Mouse (Mus musculus) heart, embryonic 16.5 days (tissue): Measurements from ENCODE around the gene R3hcc1l. TPM values are rescaled to one million over a fixed set of nuclear protein-coding genes. Genes with fewer than 3 reads are reported as not detected.

Experiments used
- ATAC-seq: fragments of 200-750 bp; cut with Nextera tagmentation; replicated peaks from 2 replicates; pipeline ENCODE4 v1.8.0; 2017; ENCODE audit warnings: moderate number of reproducible peaks; ENCODE audit not compliant: insufficient read depth, low FRiP score; ENCODE audit errors: extremely low read depth
- H3K27ac ChIP-seq: fragments of 300-500 bp; sonication (generic); 2 replicates; pipeline ENCODE4 v1.5.1; 2014; ENCODE audit warnings: mild to moderate bottlenecking, low read length, control low read depth, moderate library complexity
- H3K27me3 ChIP-seq: fragments of 300-500 bp; sonication (generic); 2 replicates; pipeline ENCODE4 v1.6.1; 2014; ENCODE audit warnings: low read length, mixed read lengths; ENCODE audit not compliant: control insufficient read depth, insufficient read depth
- H3K36me3 ChIP-seq: fragments of 300-500 bp; sonication (generic); 2 replicates; pipeline ENCODE4 v1.6.1; 2014; ENCODE audit not compliant: control insufficient read depth, insufficient read depth
- H3K4me1 ChIP-seq: fragments of 300-500 bp; sonication (generic); 2 replicates; pipeline ENCODE4 v1.6.1; 2014; ENCODE audit warnings: low read length, mixed read lengths; ENCODE audit not compliant: control insufficient read depth, insufficient read depth
- H3K4me2 ChIP-seq: fragments of 300-500 bp; sonication (generic); 2 replicates; pipeline ENCODE4 v1.6.1; 2014; ENCODE audit warnings: low read depth, mild to moderate bottlenecking, control low read depth, low read length
- H3K4me3 ChIP-seq: fragments of 300-500 bp; sonication (generic); 2 replicates; pipeline ENCODE4 v1.5.1; 2014; ENCODE audit warnings: mild to moderate bottlenecking, control low read depth, low read length
- H3K9ac ChIP-seq: fragments of 300-500 bp; sonication (generic); 2 replicates; pipeline ENCODE4 v1.6.1; 2014; ENCODE audit warnings: low read length, control low read depth
- H3K9me3 ChIP-seq: fragments of 300-500 bp; sonication (generic); replicated peaks from 2 replicates; pipeline ENCODE4 v1.6.1; 2016; ENCODE audit warnings: low read length; ENCODE audit not compliant: control insufficient read depth
- WGBS: fragments of 180-500 bp; shearing (Covaris S2); extraction: QIAGEN DNeasy Blood & Tissue Kit; methylation state at CpG from one replicate; pipeline ENCODE4 v1.1.7; 2014; 5-methylcytosine and 5-hydroxymethylcytosine counted together
- polyA plus RNA-seq: library from polyadenylated mRNA; unstranded; fragments of >200 nt; fragmentation: Nextera tagmentation; extraction: Ambion mirVana; gene quantifications from 2 replicates; pipeline ENCODE4 v1.2.1, GENCODE M21; 2015

The R3hcc1l gene
- polyA plus RNA-seq: 13.7 and 14.3 TPM in 2 replicates

- peaks cover 12% of the 10 kb centered on the region for H3K4me1 ChIP-seq
- peak within 1 kb of the TSS; percentile 93 for H3K4me3 ChIP-seq
- under 1% methylated on average over 59 of the region's 59 CpGs for WGBS
- peak within 1 kb of the TSS; percentile 87 for H3K27ac ChIP-seq
- no peaks in the 10 kb centered on the region for H3K36me3 ChIP-seq
- 0 out of 2 replicates have a peak, but pooled peaks cover 3% of the 10 kb centered on the region for H3K27me3 ChIP-seq
- peak within 1 kb of the TSS; percentile 86 for H3K9ac ChIP-seq
- peak; percentile 96 for ATAC-seq
- H3K4me2 ChIP-seq: peak within 1 kb of the TSS; percentile 93
- H3K9me3 ChIP-seq: no peaks in the 10 kb centered on the region
These were observed at the start of gene R3hcc1l for GRCm38 (mm10) chr19:42518620-42519310. TSS of gene R3hcc1l (plus strand) at chr19:42518759.

GRCm38 (mm10) chr19:42471571-42471970, 47.0 kb upstream of the R3hcc1l start:
- no peak overlapping the region for H3K4me3 ChIP-seq
- H3K4me1 ChIP-seq: no peaks in the 10 kb centered on the region
- H3K4me2 ChIP-seq: no peak overlapping the region
- WGBS: 85% methylated on average over 4 of the region's 4 CpGs
- no peaks in the 10 kb centered on the region for H3K9me3 ChIP-seq
- no peaks in the 10 kb centered on the region for H3K27me3 ChIP-seq
- H3K27ac ChIP-seq: no peak overlapping the region
- ATAC-seq: no peak
- H3K36me3 ChIP-seq: no peaks in the 10 kb centered on the region
- no peak overlapping the region for H3K9ac ChIP-seq

- H3K4me1 ChIP-seq: no peaks in the 10 kb centered on the region
- WGBS: 26% methylated on average over 11 of the region's 11 CpGs
These were observed 45.7 kb upstream of the R3hcc1l start for GRCm38 (mm10) chr19:42472831-42473230.

DNA sequence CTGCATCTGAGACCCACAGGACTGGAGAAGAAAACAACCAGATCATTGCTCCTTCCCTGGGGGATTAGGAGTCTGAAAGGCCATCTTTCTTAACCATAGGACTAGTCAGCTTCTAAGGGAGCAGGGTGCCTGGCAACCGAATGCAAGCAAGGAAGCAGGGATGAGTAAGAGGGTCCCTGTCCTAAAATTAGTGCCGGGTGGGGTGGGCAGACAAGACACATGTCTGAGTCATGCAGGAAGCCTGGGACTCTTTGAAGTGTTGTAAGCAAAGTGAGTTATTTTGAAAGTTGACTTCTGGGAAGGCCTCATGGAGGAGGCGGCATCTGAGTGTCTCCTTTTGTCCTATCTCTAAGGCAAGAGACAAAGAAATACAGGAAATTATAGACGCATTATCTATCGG, 40.8 kb upstream of the R3hcc1l start:
- 55% methylated on average over 5 of the region's 5 CpGs for WGBS
- Histone ChIP-seq H3K27ac (no peak overlapping the region), H3K9me3 (no peaks in the 10 kb centered on the region), H3K4me1 (no peaks in the 10 kb centered on the region), H3K36me3 (no peaks in the 10 kb centered on the region), H3K4me3 (no peak overlapping the region), H3K27me3 (no peaks in the 10 kb centered on the region), H3K9ac (no peak overlapping the region), H3K4me2 (no peak overlapping the region)
- ATAC-seq: no peak

More at GRCm38 (mm10) chr19:42472831-42473230, 45.7 kb upstream of the R3hcc1l start:
- ATAC-seq: no peak
- H3K4me3 ChIP-seq: no peak overlapping the region
- H3K9ac ChIP-seq: no peak overlapping the region
- no peak overlapping the region for H3K27ac ChIP-seq
- H3K27me3 ChIP-seq: no peaks in the 10 kb centered on the region
- H3K9me3 ChIP-seq: no peaks in the 10 kb centered on the region
- no peak overlapping the region for H3K4me2 ChIP-seq
- H3K36me3 ChIP-seq: no peaks in the 10 kb centered on the region

DNA sequence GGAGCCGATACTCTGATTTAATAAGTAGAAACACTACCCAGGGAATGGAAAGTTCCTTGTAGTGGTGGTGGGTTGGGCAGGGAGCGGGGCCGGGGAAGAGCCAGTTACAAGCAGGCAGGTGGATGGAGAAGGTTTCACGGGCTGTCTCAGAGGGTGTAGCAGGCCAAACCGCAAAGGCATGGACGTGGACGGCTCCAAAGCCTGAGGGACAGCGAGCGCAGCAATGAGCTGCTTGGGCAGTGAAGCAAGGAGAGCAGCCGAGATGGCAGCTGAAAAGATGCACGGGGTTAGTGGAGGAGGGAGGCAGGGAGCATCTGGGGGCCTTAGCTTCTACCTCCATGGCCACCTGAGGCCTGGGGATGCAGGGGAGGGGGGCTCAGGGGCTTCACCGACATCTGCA, 40.3 kb upstream of the R3hcc1l start:
- 0 out of 2 replicates have a peak, but pooled peaks cover 2% of the 10 kb centered on the region for H3K27me3 ChIP-seq

DNA sequence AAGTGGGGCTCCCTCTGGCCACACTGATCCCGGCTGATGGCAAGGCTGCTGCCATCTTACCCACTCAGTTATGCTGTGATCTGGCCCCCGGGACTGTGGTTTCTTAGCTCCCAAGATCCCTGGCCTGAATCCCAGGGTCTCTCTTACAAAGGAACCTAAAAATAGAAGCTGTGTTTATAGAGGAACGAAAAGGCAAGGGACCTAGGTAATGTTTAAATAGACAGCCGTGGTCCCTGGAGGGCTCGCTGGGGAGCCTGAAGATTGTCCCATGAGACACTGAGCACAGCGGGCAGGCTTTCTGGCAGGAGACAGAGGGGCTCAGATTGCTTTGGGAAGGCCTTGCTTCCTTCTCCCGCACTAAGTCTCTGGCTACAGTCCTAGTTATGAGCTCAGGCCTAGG, 33.1 kb upstream of the R3hcc1l start:
- ATAC-seq: 0 out of 2 replicates have a peak, but pooled peaks have one; percentile 18
- Histone ChIP-seq H3K4me1 (peaks cover 6% of the 10 kb centered on the region; the same call in 1 of the 2 replicates), H3K36me3 (no peaks in the 10 kb centered on the region), H3K27ac (no peak overlapping the region), H3K9ac (no peak overlapping the region), H3K4me3 (no peak overlapping the region), H3K9me3 (no peaks in the 10 kb centered on the region; the same call in 1 of the 2 replicates), H3K4me2 (no peak overlapping the region), H3K27me3 (0 out of 2 replicates have a peak, but pooled peaks cover 2% of the 10 kb centered on the region)
- 35% methylated on average over 7 of the region's 7 CpGs for WGBS

More for the DNA sequence above, 40.3 kb upstream of the R3hcc1l start:
- H3K27ac ChIP-seq: no peak overlapping the region
- H3K4me2 ChIP-seq: no peak overlapping the region
- no peak for ATAC-seq
- no peak overlapping the region for H3K9ac ChIP-seq
- no peaks in the 10 kb centered on the region for H3K36me3 ChIP-seq
- H3K9me3 ChIP-seq: no peaks in the 10 kb centered on the region
- no peak overlapping the region for H3K4me3 ChIP-seq
- no peaks in the 10 kb centered on the region for H3K4me1 ChIP-seq
- 55% methylated on average over 12 of the region's 12 CpGs for WGBS

- ATAC-seq: no peak
- Histone ChIP-seq H3K4me3 (no peak overlapping the region), H3K9me3 (no peaks in the 10 kb centered on the region; the same call in 1 of the 2 replicates), H3K4me2 (no peak overlapping the region), H3K36me3 (no peaks in the 10 kb centered on the region), H3K27me3 (0 out of 2 replicates have a peak, but pooled peaks cover 2% of the 10 kb centered on the region), H3K27ac (no peak overlapping the region), H3K9ac (no peak overlapping the region), H3K4me1 (peaks cover 6% of the 10 kb centered on the region; the same call in 1 of the 2 replicates)
- 75% methylated on average over 3 of the region's 3 CpGs for WGBS
These were observed 31.3 kb upstream of the R3hcc1l start for GRCm38 (mm10) chr19:42487261-42487660.

DNA sequence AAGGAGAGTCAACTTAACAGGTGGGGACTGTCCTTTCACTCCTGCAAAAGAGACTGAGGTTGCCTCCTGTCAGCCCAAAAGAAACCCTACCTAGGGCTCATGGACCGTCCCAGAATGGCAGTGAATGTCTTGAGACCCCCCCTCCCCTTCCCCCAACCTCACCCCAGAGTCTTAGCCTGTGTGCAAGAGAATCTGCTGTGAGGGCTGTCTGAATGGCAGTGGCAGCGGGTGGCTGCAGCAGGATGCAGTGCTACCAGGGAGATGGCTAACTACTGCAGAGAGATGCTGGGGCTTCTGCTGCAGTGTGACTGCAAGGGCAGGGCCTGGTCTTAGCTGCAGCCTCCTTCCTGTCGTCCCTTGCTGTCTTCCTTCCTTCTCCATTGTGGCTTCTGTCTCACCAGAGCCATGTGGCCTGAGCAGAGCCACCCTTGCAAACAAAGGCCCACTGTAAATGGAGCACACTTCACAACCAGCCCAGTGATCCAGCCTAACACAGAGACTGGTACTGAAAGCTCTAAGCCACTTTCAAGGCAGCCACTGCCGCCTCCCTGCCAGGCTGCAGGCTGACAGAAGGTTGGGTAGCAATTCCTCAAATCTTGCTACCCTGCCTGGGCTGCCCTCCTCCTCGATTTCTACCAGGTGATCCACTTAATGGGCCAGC, 25.2 kb upstream of the R3hcc1l start:
- Histone ChIP-seq H3K4me3 (no peak overlapping the region), H3K9ac (no peak overlapping the region), H3K4me2 (no peak overlapping the region), H3K9me3 (no peaks in the 10 kb centered on the region; the same call in 1 of the 2 replicates), H3K27ac (no peak overlapping the region), H3K27me3 (no peaks in the 10 kb centered on the region), H3K36me3 (no peaks in the 10 kb centered on the region), H3K4me1 (no peaks in the 10 kb centered on the region)
- ATAC-seq: no peak
- WGBS: 54% methylated on average over 5 of the region's 5 CpGs

DNA sequence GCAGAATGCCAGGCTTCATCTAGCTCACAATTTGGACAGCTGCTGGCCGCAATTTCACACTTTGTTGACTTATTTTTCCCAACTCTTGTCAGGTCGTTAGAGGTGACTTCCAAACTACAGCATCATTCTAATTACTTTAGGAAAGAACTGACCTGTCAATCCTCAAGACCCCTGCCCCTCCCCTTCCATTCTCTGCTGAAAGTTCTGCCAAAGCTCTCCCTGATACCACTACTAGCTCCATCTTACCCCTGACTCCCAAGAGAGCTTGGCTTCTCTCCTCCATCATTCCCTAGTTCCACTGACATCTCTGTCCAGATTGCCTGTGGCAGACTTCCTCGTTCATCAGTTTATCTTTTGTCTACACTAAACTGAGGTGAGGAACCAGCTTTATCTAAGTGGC, 14.4 kb upstream of the R3hcc1l start:
- Histone ChIP-seq H3K4me1 (no peaks in the 10 kb centered on the region), H3K27me3 (0 out of 2 replicates have a peak, but pooled peaks cover 4% of the 10 kb centered on the region), H3K36me3 (no peaks in the 10 kb centered on the region), H3K9ac (no peak overlapping the region), H3K4me2 (no peak overlapping the region), H3K9me3 (no peaks in the 10 kb centered on the region), H3K4me3 (no peak overlapping the region), H3K27ac (no peak overlapping the region)
- 62% methylated on average over 3 of the region's 3 CpGs for WGBS
- ATAC-seq: no peak
